Mouse (Mus musculus) B cell, adult 2 months (primary cell): Measurements from ENCODE around the gene Focad.

Source experiments
- DNase-seq, 2 experiments: peaks; one replicate each; pipeline ENCODE4 v3.0.0; 2022

The Focad gene

GRCm38 (mm10) chr4:88156961-88157360 lies 62.5 kb downstream of the Focad start:
- DNase-seq, result no peak

- no peak for DNase-seq
Measured at GRCm38 (mm10) chr4:88157644-88158043, 63.2 kb downstream of the Focad start.

- no peak for DNase-seq
Measured at GRCm38 (mm10) chr4:88159256-88159655, 64.8 kb downstream of the Focad start.

GRCm38 (mm10) chr4:88159700-88160099 lies 65.3 kb downstream of the Focad start:
- DNase-seq, result no peak

GRCm38 (mm10) chr4:88163511-88164247 lies 69.2 kb downstream of the Focad start:
- DNase-seq, result no peak

- peak; percentile 3 to 5 for DNase-seq
Measured at GRCm38 (mm10) chr4:88167008-88167862, 72.8 kb downstream of the Focad start.

- no peak for DNase-seq
Measured at GRCm38 (mm10) chr4:88175058-88175974, 80.9 kb downstream of the Focad start.

GRCm38 (mm10) chr4:88179296-88179695 lies 84.9 kb downstream of the Focad start:
- DNase-seq, result no peak

- no peak for DNase-seq
Measured at GRCm38 (mm10) chr4:88184293-88184692, 89.9 kb downstream of the Focad start.

GRCm38 (mm10) chr4:88185872-88186426 lies 91.5 kb downstream of the Focad start:
- no peak for DNase-seq

- no peak for DNase-seq
Measured at GRCm38 (mm10) chr4:88187649-88188048, 93.2 kb downstream of the Focad start.

GRCm38 (mm10) chr4:88189495-88189894 lies 95.1 kb downstream of the Focad start:
- no peak for DNase-seq

- no peak for DNase-seq
Measured at GRCm38 (mm10) chr4:88194256-88194655, 99.8 kb downstream of the Focad start.

- DNase-seq, result no peak
Measured at GRCm38 (mm10) chr4:88195898-88196495, 101.6 kb downstream of the Focad start.

GRCm38 (mm10) chr4:88196500-88196912 lies 102.1 kb downstream of the Focad start:
- DNase-seq, result no peak

GRCm38 (mm10) chr4:88197244-88197643 lies 102.8 kb downstream of the Focad start:
- DNase-seq, result no peak

GRCm38 (mm10) chr4:88199186-88199585 lies 104.8 kb downstream of the Focad start:
- DNase-seq, result no peak

GRCm38 (mm10) chr4:88201047-88201446 lies 106.6 kb downstream of the Focad start:
- DNase-seq, result no peak

GRCm38 (mm10) chr4:88208676-88209075 lies 114.2 kb downstream of the Focad start:
- DNase-seq, result no peak

- DNase-seq, result no peak
Measured at GRCm38 (mm10) chr4:88209351-88209814, 115.0 kb downstream of the Focad start.

- DNase-seq, result no peak
Measured at GRCm38 (mm10) chr4:88210602-88211001, 116.2 kb downstream of the Focad start.
